Mouse (Mus musculus) hindbrain, embryonic 13.5 days (tissue): ENCODE results near the gene Rnf115. TPM values are rescaled to one million over a fixed set of nuclear protein-coding genes. Genes with fewer than 3 reads are reported as not detected.
A peak's percentile ranks its signal among the peaks of the same experiment; 100 is the strongest.

Source experiments
- ATAC-seq: fragments of 200-750 bp; cut with Nextera tagmentation; 2 replicates; pipeline ENCODE4 v1.8.0; 2017; ENCODE audit warnings: moderate TSS enrichment; ENCODE audit not compliant: low FRiP score
- H3K27ac ChIP-seq: fragments of 300-500 bp; sonication (generic); 2 replicates; pipeline ENCODE4 v1.5.1; 2015; ENCODE audit warnings: inconsistent platforms, mild to moderate bottlenecking, moderate library complexity
- H3K27me3 ChIP-seq: fragments of 300-500 bp; sonication (generic); 2 replicates; pipeline ENCODE4 v1.6.1; 2015; ENCODE audit warnings: mild to moderate bottlenecking, inconsistent platforms
- H3K36me3 ChIP-seq: fragments of 300-500 bp; sonication (generic); 2 replicates; pipeline ENCODE4 v1.6.1; 2015; ENCODE audit warnings: mild to moderate bottlenecking, inconsistent platforms
- H3K4me1 ChIP-seq: fragments of 300-500 bp; sonication (generic); replicated peaks from 2 replicates; pipeline ENCODE4 v1.6.1; 2015; ENCODE audit warnings: inconsistent platforms
- H3K4me2 ChIP-seq: fragments of 300-500 bp; sonication (generic); 2 replicates; pipeline ENCODE4 v1.6.1; 2015; ENCODE audit warnings: inconsistent platforms, mild to moderate bottlenecking, moderate library complexity
- H3K4me3 ChIP-seq: fragments of 300-500 bp; sonication (generic); 2 replicates; pipeline ENCODE4 v1.5.1; 2015; ENCODE audit warnings: mild to moderate bottlenecking, inconsistent platforms
- H3K9ac ChIP-seq: fragments of 300-500 bp; sonication (generic); 2 replicates; pipeline ENCODE4 v1.6.1; 2015; ENCODE audit warnings: mild to moderate bottlenecking, inconsistent platforms
- H3K9me3 ChIP-seq: fragments of 300-500 bp; sonication (generic); 2 replicates; pipeline ENCODE4 v1.6.1; 2016; ENCODE audit warnings: inconsistent platforms
- WGBS: fragments of 180-500 bp; shearing (Covaris S2); methylation state at CpG from one replicate; pipeline ENCODE4 v1.1.7; 2015; 5-methylcytosine and 5-hydroxymethylcytosine counted together
- polyA plus RNA-seq: library from polyadenylated mRNA; unstranded; fragments of >200 nt; fragmentation: Nextera tagmentation; extraction: Ambion mirVana; gene quantifications from 2 replicates; pipeline ENCODE4 v1.2.1, GENCODE M21; 2015

The Rnf115 gene
- polyA plus RNA-seq, 1 experiment from 2014 or later = 70.3 TPM

GRCm38 (mm10) chr3:96696198-96696765, 31.2 kb upstream of the Rnf115 start, which contains the start of gene Pias3:
TSS of gene Pias3 (plus strand) at chr3:96696384.
- H3K4me2 ChIP-seq = peak within 1 kb of the TSS; percentile 77
- WGBS = under 1% methylated on average over 35 of the region's 35 CpGs
- no peaks in the 10 kb centered on the region for H3K27me3 ChIP-seq
- ATAC-seq = peak; percentile 48
- H3K4me3 ChIP-seq = peak within 1 kb of the TSS; percentile 76
- no peaks in the 10 kb centered on the region for H3K9me3 ChIP-seq
- H3K9ac ChIP-seq = peak within 1 kb of the TSS; percentile 83
- H3K36me3 ChIP-seq = peaks cover 16% of the 10 kb centered on the region
- H3K4me1 ChIP-seq = peaks cover 16% of the 10 kb centered on the region
- H3K27ac ChIP-seq = peak within 1 kb of the TSS; percentile 92

GRCm38 (mm10) chr3:96696766-96697732, 30.4 kb upstream of the Rnf115 start:
- H3K27ac ChIP-seq = peak overlapping the region; percentile 92
- peaks cover 16% of the 10 kb centered on the region for H3K4me1 ChIP-seq
- H3K9me3 ChIP-seq = no peaks in the 10 kb centered on the region
- peak overlapping the region; percentile 76 for H3K4me3 ChIP-seq
- peak; percentile 93 for ATAC-seq
- peak overlapping the region; percentile 83 for H3K9ac ChIP-seq
- peaks cover 24% of the 10 kb centered on the region for H3K36me3 ChIP-seq
- H3K4me2 ChIP-seq = peak overlapping the region; percentile 77
- WGBS = under 1% methylated on average over 85 of the region's 85 CpGs
- no peaks in the 10 kb centered on the region for H3K27me3 ChIP-seq

GRCm38 (mm10) chr3:96698993-96699690, 28.3 kb upstream of the Rnf115 start:
- no peak overlapping the region for H3K4me2 ChIP-seq
- ATAC-seq = no peak
- peaks cover 40% of the 10 kb centered on the region for H3K36me3 ChIP-seq
- 58% methylated on average over 19 of the region's 19 CpGs for WGBS
- no peaks in the 10 kb centered on the region for H3K27me3 ChIP-seq
- H3K9ac ChIP-seq = no peak overlapping the region
- H3K4me3 ChIP-seq = no peak overlapping the region
- no peaks in the 10 kb centered on the region for H3K9me3 ChIP-seq
- H3K27ac ChIP-seq = no peak overlapping the region
- H3K4me1 ChIP-seq = peaks cover 16% of the 10 kb centered on the region

- Histone ChIP-seq H3K36me3 (peaks cover 51% of the 10 kb centered on the region), H3K4me3 (no peak overlapping the region), H3K27me3 (no peaks in the 10 kb centered on the region), H3K4me2 (no peak overlapping the region), H3K27ac (no peak overlapping the region), H3K9me3 (no peaks in the 10 kb centered on the region), H3K9ac (no peak overlapping the region), H3K4me1 (peaks cover 16% of the 10 kb centered on the region)
- ATAC-seq = no peak
- WGBS = 59% methylated on average over 7 of the region's 7 CpGs
Observed at GRCm38 (mm10) chr3:96700376-96700775, 27.1 kb upstream of the Rnf115 start.

- WGBS = 88% methylated on average over 4 of the region's 4 CpGs
- ATAC-seq = no peak
- H3K36me3 ChIP-seq = peaks cover 56% of the 10 kb centered on the region
Observed at GRCm38 (mm10) chr3:96701003-96701402, 26.5 kb upstream of the Rnf115 start.

GRCm38 (mm10) chr3:96704778-96705177, 22.7 kb upstream of the Rnf115 start:
- ATAC-seq = no peak
- Histone ChIP-seq H3K36me3 (peaks cover 56% of the 10 kb centered on the region), H3K4me3 (no peak overlapping the region), H3K9ac (no peak overlapping the region), H3K27ac (no peak overlapping the region), H3K4me1 (peaks cover 7% of the 10 kb centered on the region; the same call in 1 of the 2 replicates), H3K4me2 (no peak overlapping the region), H3K27me3 (peaks cover 12% of the 10 kb centered on the region; the same call in 1 of the 2 replicates), H3K9me3 (no peaks in the 10 kb centered on the region)
- WGBS = 62% methylated on average over 11 of the region's 11 CpGs

More at GRCm38 (mm10) chr3:96701003-96701402, 26.5 kb upstream of the Rnf115 start:
- no peaks in the 10 kb centered on the region for H3K27me3 ChIP-seq
- no peak overlapping the region for H3K27ac ChIP-seq
- H3K9ac ChIP-seq = no peak overlapping the region; the same call in 1 of the 2 replicates
- no peaks in the 10 kb centered on the region for H3K9me3 ChIP-seq
- no peak overlapping the region for H3K4me2 ChIP-seq
- H3K4me1 ChIP-seq = peaks cover 13% of the 10 kb centered on the region
- no peak overlapping the region for H3K4me3 ChIP-seq

GRCm38 (mm10) chr3:96706217-96706616, 21.2 kb upstream of the Rnf115 start:
- Histone ChIP-seq H3K4me1 (peaks cover 7% of the 10 kb centered on the region; the same call in 1 of the 2 replicates), H3K9me3 (no peaks in the 10 kb centered on the region), H3K27ac (no peak overlapping the region), H3K36me3 (peaks cover 58% of the 10 kb centered on the region), H3K4me2 (no peak overlapping the region), H3K27me3 (peaks cover 12% of the 10 kb centered on the region; the same call in 1 of the 2 replicates), H3K4me3 (no peak overlapping the region), H3K9ac (no peak overlapping the region)
- ATAC-seq = no peak
- WGBS = 92% methylated on average over 11 of the region's 11 CpGs

- Histone ChIP-seq H3K9ac (no peak overlapping the region), H3K36me3 (peaks cover 58% of the 10 kb centered on the region), H3K27ac (no peak overlapping the region), H3K27me3 (peaks cover 12% of the 10 kb centered on the region; the same call in 1 of the 2 replicates), H3K4me3 (no peak overlapping the region), H3K4me2 (no peak overlapping the region), H3K4me1 (peaks cover 7% of the 10 kb centered on the region; the same call in 1 of the 2 replicates), H3K9me3 (no peaks in the 10 kb centered on the region)
- WGBS = 80% methylated on average over 7 of the region's 7 CpGs
- no peak for ATAC-seq
Observed at GRCm38 (mm10) chr3:96706984-96707383, 20.5 kb upstream of the Rnf115 start.

GRCm38 (mm10) chr3:96707903-96708683, 19.4 kb upstream of the Rnf115 start, which contains the start of gene Nudt17:
TSS of gene Nudt17 (minus strand) at chr3:96708562.
- H3K4me2 ChIP-seq = peak within 1 kb of the TSS; percentile 90
- H3K27me3 ChIP-seq = peaks cover 12% of the 10 kb centered on the region; the same call in 1 of the 2 replicates
- H3K9me3 ChIP-seq = no peaks in the 10 kb centered on the region
- H3K4me1 ChIP-seq = peaks cover 7% of the 10 kb centered on the region; the same call in 1 of the 2 replicates
- no peak within 1 kb of the TSS for H3K27ac ChIP-seq
- peak within 1 kb of the TSS; percentile 50 for H3K4me3 ChIP-seq
- WGBS = 5% methylated on average over 42 of the region's 42 CpGs
- ATAC-seq = peak; percentile 86
- peaks cover 62% of the 10 kb centered on the region for H3K36me3 ChIP-seq
- peak within 1 kb of the TSS; percentile 82 for H3K9ac ChIP-seq

- H3K27me3 ChIP-seq = peaks cover 12% of the 10 kb centered on the region; the same call in 1 of the 2 replicates
- no peak for ATAC-seq
- no peak overlapping the region for H3K9ac ChIP-seq
- no peaks in the 10 kb centered on the region for H3K9me3 ChIP-seq
- no peak overlapping the region for H3K27ac ChIP-seq
- WGBS = 56% methylated on average over 2 of the region's 2 CpGs
- peaks cover 62% of the 10 kb centered on the region for H3K36me3 ChIP-seq
- peaks cover 7% of the 10 kb centered on the region; the same call in 1 of the 2 replicates for H3K4me1 ChIP-seq
- H3K4me2 ChIP-seq = peak overlapping the region; percentile 90
- no peak overlapping the region; the same call in 1 of the 2 replicates for H3K4me3 ChIP-seq
Observed at GRCm38 (mm10) chr3:96708684-96709064, 18.8 kb upstream of the Rnf115 start.

GRCm38 (mm10) chr3:96714286-96714685, 13.2 kb upstream of the Rnf115 start:
- Histone ChIP-seq H3K9ac (no peak overlapping the region), H3K36me3 (peaks cover 78% of the 10 kb centered on the region), H3K9me3 (no peaks in the 10 kb centered on the region), H3K4me1 (no peaks in the 10 kb centered on the region), H3K27me3 (no peaks in the 10 kb centered on the region), H3K4me3 (no peak overlapping the region), H3K27ac (no peak overlapping the region), H3K4me2 (no peak overlapping the region)
- no peak for ATAC-seq
- WGBS = 95% methylated on average over 5 of the region's 5 CpGs
